Mouse (Mus musculus): Measurements from ENCODE around the gene Pdcd6ip.

DNA sequence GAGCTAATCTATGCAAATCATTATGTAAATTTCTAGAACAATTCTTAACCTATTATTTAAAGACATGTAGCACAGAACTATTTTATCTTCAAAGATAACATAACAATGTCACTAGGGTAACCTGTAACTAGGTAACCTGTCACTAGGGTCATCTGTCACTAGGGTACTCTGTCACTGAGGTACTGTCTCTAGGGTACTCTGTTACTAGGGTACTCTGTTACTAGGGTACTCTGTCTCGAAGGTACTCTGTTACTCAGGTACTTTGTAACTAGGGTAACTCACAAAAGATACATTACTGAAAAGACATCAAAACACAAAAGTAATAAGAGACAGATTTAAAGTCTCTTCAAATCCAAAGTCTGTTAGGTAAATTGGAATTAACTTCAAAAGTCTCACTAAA lies 50.2 kb downstream of the Pdcd6ip start:
- TF ChIP-seq POLR2A (IDR thresholded peaks at IDR 0.05; ENCODE audit: borderline replicate concordance, insufficient read depth, low read length) (no peak), CTCF (IDR thresholded peaks at IDR 0.05; ENCODE audit: borderline replicate concordance, insufficient read depth, low read depth, low read length) (no peak)
